Mouse (Mus musculus) layer of hippocampus, adult 2 months (tissue): ENCODE data around the gene Plekhg4. TPM values are rescaled to one million over a fixed set of nuclear protein-coding genes. Genes with fewer than 3 reads are reported as not detected.

ENCODE experiments used
- DNase-seq, 2 experiments: peaks; one replicate each; pipeline ENCODE4 v3.0.0; 2022; ENCODE audit warnings: low spot score in 2 of 2
- H3K27ac ChIP-seq: fragments of 200-600 bp; 2 replicates; pipeline ENCODE4 v1.8.1; 2022
- H3K4me3 ChIP-seq: fragments of 200-600 bp; 2 replicates; pipeline ENCODE4 v1.8.1; 2022; ENCODE audit warnings: mild to moderate bottlenecking
- CTCF ChIP-seq: fragments of 200-600 bp; conservative IDR thresholded peaks from 2 replicates; pipeline ENCODE4 v1.8.1; 2022; ENCODE audit warnings: antibody characterized with exemption, mild to moderate bottlenecking, moderate library complexity
- total RNA-seq, 2 experiments: library from RNA; stranded (reverse); gene quantifications; 2 replicates each; pipeline ENCODE4 v1.2.3; 2021

Plekhg4 gene
- total RNA-seq, 2 experiments from 2014 or later = 1.7 to 2.2 TPM

- no peak for DNase-seq
- no peak for TF ChIP-seq CTCF
- Histone ChIP-seq H3K27ac (no peak overlapping the region), H3K4me3 (no peak overlapping the region)
These were observed 29.1 kb upstream of the Plekhg4 start for GRCm38 (mm10) chr8:105343791-105344574.

GRCm38 (mm10) chr8:105345061-105345975, 27.8 kb upstream of the Plekhg4 start:
- no peak overlapping the region; the same call in 1 of the 2 replicates for H3K27ac ChIP-seq
- DNase-seq = no peak
- no peak for TF ChIP-seq CTCF
- H3K4me3 ChIP-seq = no peak overlapping the region

DNA sequence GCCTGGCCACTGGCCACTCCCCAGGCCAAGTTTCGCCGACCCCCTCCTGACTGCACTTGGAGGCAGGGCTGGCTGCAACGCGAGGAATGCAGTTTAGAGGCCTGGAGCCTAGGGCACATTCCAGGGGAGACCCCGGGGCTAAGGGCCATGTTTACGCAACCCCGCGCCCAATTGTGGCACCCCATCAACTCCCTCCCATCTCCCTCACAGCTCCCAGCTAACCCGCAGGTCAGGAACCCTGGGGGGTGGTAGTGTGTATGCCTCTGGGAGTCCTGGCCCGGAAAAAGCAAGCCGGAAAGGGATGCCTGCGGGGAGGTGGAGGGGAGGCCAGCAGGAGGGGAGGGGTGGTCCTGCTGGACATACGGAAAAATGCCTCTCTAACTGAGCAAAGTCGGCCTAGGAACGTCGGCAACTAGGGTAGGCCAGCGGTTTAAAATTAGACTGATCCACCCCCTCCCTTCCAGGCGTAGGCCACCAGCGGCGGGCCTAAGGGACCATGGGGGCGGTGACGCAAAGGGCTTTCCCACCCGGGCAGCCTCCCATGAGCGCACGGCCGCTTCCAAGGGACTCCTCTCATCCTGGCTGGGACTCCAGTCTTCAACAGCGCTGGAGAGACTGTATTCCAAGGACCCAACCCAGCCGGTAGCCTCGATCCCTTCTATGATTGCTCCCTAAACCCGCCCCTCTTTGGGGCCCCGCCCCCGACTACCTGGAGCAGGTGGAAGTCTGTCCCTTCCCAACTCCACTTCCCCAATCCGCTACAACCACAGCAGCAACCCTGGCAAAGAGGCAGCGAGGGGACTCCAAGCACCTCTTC, 26.3 kb upstream of the Plekhg4 start:
- peak overlapping the region; percentile 77 for H3K4me3 ChIP-seq
- TF ChIP-seq CTCF = no peak
- peak overlapping the region; percentile 34; the same call in 1 of the 2 replicates for H3K27ac ChIP-seq
- no peak for DNase-seq

DNA sequence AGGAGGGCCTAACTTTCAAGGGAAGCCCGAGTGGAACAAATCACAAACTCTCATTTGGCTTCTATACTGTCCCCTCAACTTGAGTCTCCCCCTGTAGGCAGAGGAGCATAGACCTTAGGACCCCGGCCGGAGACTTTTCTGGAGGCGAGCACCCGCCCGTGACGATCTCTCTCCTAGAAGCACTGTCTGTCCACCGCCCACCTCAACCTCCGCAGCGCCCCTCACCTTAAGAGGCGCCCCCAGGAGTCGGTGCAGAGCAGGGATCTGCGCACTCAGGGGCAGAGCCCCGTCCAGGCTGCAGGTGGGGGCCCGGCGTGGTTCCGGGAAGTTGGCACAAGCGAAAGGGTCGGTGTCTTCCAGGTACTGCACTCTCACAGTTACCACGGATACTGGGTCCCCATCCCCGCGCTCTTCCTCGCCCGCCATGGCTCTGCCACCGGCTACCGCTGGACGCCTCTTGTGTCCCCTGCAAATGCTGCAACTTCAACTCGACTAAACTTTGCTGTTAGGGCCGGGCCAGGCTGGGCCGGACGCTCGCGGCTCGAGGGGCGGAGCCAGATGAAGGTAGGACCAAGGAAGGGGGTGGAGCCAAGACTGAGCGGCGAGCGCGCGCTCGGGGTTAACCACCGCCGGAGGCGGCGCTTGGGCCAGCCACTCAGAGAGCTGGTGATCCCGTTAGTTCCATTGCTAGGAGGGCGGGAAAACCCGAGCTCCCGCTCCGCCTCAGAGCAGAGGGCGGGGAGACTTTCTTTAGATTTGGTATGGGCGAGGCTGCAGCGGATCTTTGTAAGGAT, 25.4 kb upstream of the Plekhg4 start, which contains the start of gene Fhod1:
TSS of gene Fhod1 (minus strand) at position 526 of the 794 bp plus-strand sequence.
- peak; percentile 75 to 86 for DNase-seq
- Histone ChIP-seq H3K4me3 (peak within 1 kb of the TSS; percentile 77), H3K27ac (peak within 1 kb of the TSS; percentile 75; the same call in 1 of the 2 replicates)
- TF ChIP-seq CTCF = 0 out of 2 replicates have a peak, but pooled peaks have one; percentile 27

DNA sequence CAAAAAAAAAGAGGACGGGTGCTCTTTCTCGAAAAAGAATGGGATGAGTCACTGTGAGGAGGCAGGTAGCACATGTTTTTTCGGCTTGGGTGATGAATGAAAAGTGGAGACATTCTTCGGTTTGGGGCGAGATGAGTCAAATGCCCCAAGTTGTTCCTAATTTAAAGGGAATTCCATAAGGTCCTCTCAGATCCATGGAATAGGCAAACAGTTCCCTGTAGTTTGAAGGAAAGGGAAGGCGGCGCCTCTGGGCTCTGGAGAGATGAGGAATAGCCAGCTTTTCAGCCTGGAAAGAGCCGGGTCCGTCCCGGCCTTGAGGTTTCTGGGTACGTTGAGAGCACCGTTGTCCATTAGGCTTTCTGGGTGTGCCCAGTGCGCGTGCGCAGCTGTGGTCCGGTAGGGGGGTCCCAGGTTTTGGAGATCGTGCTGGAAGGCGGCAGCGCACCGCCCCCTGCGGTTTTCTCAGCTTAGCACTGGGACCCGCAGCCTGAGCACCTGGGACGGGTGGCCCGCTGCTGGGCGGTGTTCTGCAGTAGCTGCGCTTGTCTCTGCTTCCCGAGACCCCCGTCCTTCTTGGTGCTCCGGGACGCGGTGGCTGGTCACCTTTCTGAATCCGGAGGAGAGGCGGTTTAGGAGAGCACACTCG, 24.5 kb upstream of the Plekhg4 start, which contains the start of gene Slc9a5:
TSS of gene Slc9a5 (plus strand) at position 394 of the 646 bp plus-strand sequence.
- peak within 1 kb of the TSS; percentile 77 for H3K4me3 ChIP-seq
- TF ChIP-seq CTCF = peak; percentile 49
- H3K27ac ChIP-seq = peak within 1 kb of the TSS; percentile 75; the same call in 1 of the 2 replicates
- DNase-seq = no peak

- H3K27ac ChIP-seq = peak overlapping the region; percentile 75; the same call in 1 of the 2 replicates
- H3K4me3 ChIP-seq = peak overlapping the region; percentile 77
- DNase-seq = no peak
- TF ChIP-seq CTCF = no peak
These were observed 23.8 kb upstream of the Plekhg4 start for GRCm38 (mm10) chr8:105349096-105349771.

DNA sequence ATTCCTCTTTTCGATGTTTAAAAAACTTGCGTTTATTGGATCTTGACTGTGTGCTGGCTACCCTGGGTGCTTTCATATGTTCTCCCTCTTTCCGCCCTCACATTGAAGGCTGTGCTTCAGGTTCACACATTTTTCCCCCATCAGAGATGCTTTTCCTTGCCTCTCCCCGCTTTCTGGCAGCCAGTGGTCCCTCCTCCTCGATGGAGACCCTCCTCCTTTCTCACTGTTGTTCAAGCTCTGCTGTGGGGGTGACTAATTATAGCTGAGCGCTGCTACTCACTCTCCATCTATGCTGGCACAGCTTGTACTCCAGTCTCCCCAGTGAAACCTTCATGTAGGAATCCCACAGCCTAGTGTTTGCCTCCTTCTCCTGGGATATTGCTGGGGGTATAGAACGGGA, 22.9 kb upstream of the Plekhg4 start:
- H3K27ac ChIP-seq = no peak overlapping the region
- H3K4me3 ChIP-seq = peak overlapping the region; percentile 77
- no peak for DNase-seq
- no peak for TF ChIP-seq CTCF

- no peak for TF ChIP-seq CTCF
- no peak for DNase-seq
- Histone ChIP-seq H3K27ac (no peak overlapping the region), H3K4me3 (no peak overlapping the region)
These were observed 19.4 kb upstream of the Plekhg4 start for GRCm38 (mm10) chr8:105353583-105354135.

GRCm38 (mm10) chr8:105354549-105354948, 18.5 kb upstream of the Plekhg4 start:
- DNase-seq = no peak
- no peak for TF ChIP-seq CTCF
- H3K27ac ChIP-seq = no peak overlapping the region
- H3K4me3 ChIP-seq = no peak overlapping the region
